Mouse (Mus musculus) bone marrow, adult 2 months (tissue): ENCODE measurements at regions not wholly inside any gene's neighbourhood (a gene's known extent, or its start where the extent isn't known, plus 50 kb on each side); places are given as distances from the start of the nearest gene placed in this dataset.

Experiments used
- H3K27ac ChIP-seq: fragments of 200-500 bp; 2 replicates; pipeline ENCODE4 v1.5.1; 2012; ENCODE audit warnings: low read depth, mild to moderate bottlenecking, control low read depth, inconsistent platforms, low read length; ENCODE audit not compliant: control insufficient read depth, poor library complexity, insufficient read depth
- H3K4me1 ChIP-seq: fragments of 200-500 bp; 2 replicates; pipeline ENCODE4 v1.6.1; 2011; ENCODE audit warnings: low read length; ENCODE audit not compliant: control insufficient read depth, insufficient read depth
- H3K4me3 ChIP-seq: fragments of 200-500 bp; replicated peaks from 2 replicates; pipeline ENCODE3; 2011; ENCODE audit warnings: mild to moderate bottlenecking, low read depth, low read length, control low read depth; ENCODE audit not compliant: control insufficient read depth
- CTCF ChIP-seq: fragments of 200-500 bp; IDR thresholded peaks from 2 replicates; pipeline ENCODE4 v1.5.1; 2011; ENCODE audit warnings: low read length, control low read depth; ENCODE audit not compliant: control insufficient read depth, insufficient read depth
- POLR2A ChIP-seq: fragments of 200-500 bp; IDR thresholded peaks from 2 replicates; pipeline ENCODE4 v1.6.1; 2011; ENCODE audit warnings: low read depth, mild to moderate bottlenecking, control low read depth, low read length, borderline replicate concordance; ENCODE audit not compliant: control insufficient read depth
- WGBS: fragments of 180-500 bp; shearing (Covaris S2); methylation state at CpG from one replicate; pipeline ENCODE4 v1.1.7; 2018; 5-methylcytosine and 5-hydroxymethylcytosine counted together

DNA sequence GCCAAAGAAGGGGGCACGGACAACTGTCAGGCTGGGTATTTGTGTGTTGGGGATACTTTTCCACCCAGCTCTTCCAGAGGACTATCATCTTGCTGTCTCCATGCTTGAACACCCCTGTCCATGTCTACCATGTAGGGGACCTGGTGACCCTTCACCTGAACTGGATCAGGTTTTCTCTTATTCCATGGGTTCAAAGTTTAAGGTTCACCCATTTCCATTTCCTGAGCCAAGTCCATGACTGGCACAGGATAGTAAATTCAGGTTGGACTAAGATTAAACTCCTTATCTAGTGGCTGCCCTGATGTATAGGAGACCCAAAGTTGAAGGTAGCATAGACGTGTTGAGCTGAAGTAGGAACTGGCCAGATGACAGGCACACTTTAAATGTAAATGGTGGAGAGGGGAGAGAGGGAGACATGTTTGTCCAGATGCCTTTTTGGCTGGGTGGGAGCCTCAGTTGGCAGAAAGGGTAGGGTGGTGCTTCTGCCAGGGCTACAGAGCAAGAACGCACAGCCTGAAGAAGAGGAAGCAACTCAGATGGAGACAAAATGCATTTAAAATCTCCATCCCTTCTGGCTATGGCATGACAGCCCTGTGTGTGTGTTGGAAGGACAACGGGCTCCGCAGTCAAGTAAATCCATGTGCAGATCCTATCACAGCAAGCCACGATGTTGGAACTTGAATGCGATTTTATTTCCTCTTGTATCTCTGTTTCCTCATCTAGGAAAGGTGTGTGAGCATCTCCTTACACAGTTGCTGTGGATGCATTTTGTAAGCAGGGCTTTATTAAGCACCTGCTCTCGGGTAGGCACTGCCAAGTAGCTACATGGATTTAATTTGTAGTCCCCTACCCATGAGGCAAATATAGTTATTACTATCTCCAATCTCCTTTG lies 192.4 kb downstream of the Plpp3 start:
- H3K4me3 ChIP-seq, result no peak overlapping the region
- no peak overlapping the region for H3K27ac ChIP-seq
- TF ChIP-seq POLR2A (no peak), CTCF (no peak)
- no peaks in the 10 kb centered on the region for H3K4me1 ChIP-seq
- 81% methylated on average over 8 of the region's 8 CpGs for WGBS

DNA sequence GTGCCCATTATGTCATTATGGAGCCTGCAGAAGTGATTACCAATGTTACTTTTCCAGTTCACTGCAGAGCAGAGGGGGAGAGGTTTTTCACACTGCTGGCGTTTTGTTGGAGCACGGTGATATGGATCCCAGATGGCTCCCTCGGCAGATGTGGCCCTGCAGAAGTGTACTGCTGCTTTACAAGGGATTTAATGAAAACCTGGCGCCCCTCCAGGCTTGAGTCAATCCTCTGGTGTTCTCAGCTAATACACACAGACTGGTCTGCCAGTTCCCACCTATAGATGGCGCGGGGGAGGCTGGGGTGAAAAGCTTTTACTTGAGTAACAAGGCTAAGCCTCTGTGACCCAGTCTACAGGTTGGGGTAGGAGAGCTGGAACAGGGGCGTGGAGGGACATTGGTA lies 195.2 kb downstream of the Plpp3 start:
- TF ChIP-seq POLR2A, result no peak
- 78% methylated on average over 7 of the region's 7 CpGs for WGBS
- no peak overlapping the region for H3K27ac ChIP-seq
- H3K4me1 ChIP-seq, result no peaks in the 10 kb centered on the region
- no peak overlapping the region for H3K4me3 ChIP-seq

DNA sequence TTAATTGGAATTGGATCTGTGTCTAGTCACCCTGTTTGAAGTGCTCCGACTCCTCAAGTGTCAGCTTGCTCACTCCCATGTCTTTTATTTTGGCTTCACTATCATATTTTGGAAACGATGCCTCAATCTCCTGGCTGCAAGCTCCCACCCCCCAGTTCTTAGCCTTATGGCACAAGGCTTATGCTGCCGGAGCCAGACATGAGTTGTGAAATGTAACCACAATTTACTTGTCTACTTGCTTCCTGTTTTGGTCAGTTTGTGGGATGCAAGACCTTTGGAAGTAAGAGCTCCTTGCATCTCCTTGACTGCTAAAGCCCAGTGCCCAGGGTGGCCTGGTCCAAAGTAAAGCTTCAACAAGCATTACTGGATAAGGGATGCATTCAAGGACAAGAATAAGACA lies 195.8 kb downstream of the Plpp3 start:
- WGBS, result 40% methylated on average over 3 of the region's 3 CpGs
- TF ChIP-seq POLR2A, result no peak
- Histone ChIP-seq H3K27ac (no peak overlapping the region), H3K4me3 (no peak overlapping the region), H3K4me1 (no peaks in the 10 kb centered on the region)

DNA sequence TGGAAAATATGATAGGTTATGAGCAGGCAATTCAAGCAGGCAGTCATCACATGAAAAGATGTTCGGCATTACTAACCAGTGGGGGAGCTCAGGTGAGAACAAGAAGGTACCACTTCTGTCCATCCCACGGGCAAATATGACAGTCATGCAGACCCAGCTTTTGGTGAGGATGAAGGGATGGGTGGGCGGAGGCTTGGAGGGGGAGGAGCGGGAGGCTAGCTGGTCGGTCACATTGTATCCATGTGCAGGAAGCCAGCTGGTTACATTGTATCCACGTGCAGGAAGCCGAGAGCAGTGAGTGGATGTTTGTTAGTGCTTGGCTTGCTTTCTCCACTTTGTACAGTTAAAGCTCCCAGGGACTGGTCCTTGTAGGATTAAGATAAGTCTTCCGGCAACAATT lies 196.9 kb downstream of the Plpp3 start:
- 71% methylated on average over 8 of the region's 8 CpGs for WGBS
- no peak overlapping the region for H3K4me3 ChIP-seq
- H3K4me1 ChIP-seq, result no peaks in the 10 kb centered on the region
- TF ChIP-seq POLR2A (no peak), CTCF (no peak)
- H3K27ac ChIP-seq, result no peak overlapping the region

DNA sequence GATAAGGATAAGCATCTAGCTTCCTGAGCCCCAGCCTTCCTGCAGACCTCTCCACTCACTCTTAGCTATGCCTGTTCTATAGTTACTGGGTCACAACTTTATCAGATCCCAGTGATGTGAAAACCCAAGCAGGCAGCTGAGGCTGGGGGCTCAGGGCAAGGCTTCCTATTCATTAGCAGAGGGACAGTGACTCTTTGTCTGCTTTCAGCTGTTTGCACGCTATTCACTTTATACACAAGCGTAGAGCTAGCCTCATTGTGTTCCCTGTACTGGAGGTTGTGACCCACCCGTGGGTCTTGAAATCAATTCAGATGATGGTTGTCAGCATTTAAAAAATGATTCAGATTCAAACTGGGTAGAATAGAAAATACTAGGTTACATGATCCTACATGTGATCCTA lies 199.5 kb downstream of the Plpp3 start:
- TF ChIP-seq POLR2A, result no peak
- no peak for TF ChIP-seq CTCF
- no peak overlapping the region for H3K4me3 ChIP-seq
- H3K4me1 ChIP-seq, result no peaks in the 10 kb centered on the region
- WGBS, result 73% methylated on average over 3 of the region's 3 CpGs
- no peak overlapping the region for H3K27ac ChIP-seq

DNA sequence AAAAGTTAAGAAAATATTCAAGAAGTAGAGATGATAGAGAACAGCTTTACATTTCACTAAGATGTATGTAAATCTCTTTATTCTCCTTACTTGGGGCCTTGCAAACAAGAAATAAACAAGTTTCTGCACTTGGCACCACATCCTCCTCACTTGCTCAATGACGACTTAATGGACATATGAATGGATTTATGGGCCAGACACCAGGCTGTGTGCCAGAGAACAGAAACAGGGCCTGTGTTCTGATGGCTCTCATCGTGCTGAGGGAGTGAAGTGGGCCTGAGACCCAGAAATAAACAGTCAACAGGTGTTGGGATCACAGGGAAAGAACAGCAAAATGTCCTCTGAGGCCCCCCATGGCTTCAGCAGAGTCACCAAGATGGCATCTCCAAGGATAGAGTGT lies 201.6 kb downstream of the Plpp3 start:
- Histone ChIP-seq H3K27ac (no peak overlapping the region), H3K4me1 (no peaks in the 10 kb centered on the region), H3K4me3 (no peak overlapping the region)
- WGBS, result 18% methylated on average over 2 of the region's 2 CpGs
- TF ChIP-seq CTCF (no peak), POLR2A (no peak)

DNA sequence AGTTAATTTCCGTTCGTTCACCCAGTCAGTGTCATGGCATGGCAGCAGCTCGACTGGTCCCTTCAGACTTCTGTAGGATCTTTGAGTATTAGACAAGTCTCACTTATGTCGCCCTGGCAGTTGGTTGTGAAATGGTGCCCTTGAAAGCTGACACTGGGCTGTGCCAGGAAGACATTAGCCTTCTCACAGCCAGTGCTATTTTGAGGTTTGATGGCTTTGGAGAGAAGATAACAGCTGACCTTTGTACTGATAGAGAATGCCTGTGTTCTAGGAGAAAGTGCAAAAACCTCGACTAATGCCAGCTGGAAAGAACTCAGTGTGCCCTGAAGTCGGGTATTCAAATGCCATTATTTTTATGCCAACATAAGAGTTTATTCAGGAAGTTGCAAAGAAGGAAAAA lies 207.3 kb downstream of the Plpp3 start:
- TF ChIP-seq POLR2A (no peak), CTCF (no peak)
- H3K27ac ChIP-seq, result no peak overlapping the region
- H3K4me3 ChIP-seq, result no peak overlapping the region
- WGBS, result 66% methylated on average over 6 of the region's 6 CpGs
- no peaks in the 10 kb centered on the region for H3K4me1 ChIP-seq

DNA sequence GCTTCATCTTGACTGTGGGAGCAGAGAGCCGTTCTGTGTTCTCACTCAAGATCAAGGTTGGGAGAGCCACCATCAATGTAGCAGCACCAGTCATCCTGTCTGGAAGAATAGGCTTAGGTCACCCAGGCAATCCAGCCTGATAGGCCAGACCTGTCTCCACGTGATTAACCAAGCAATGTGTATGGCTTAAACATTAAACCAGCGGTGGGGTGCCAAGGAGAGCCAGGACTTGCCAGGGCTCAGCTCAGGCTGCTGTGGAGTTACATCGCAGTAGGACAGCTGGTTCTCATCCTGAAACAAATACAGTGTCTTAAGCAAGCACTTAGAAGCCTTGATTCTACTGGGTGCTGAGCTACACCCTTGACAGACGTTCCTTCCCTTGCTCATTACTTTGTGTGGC lies 207.9 kb downstream of the Plpp3 start:
- TF ChIP-seq CTCF (no peak), POLR2A (no peak)
- WGBS, result 80% methylated on average over 5 of the region's 5 CpGs
- Histone ChIP-seq H3K4me1 (no peaks in the 10 kb centered on the region), H3K4me3 (no peak overlapping the region), H3K27ac (no peak overlapping the region)

DNA sequence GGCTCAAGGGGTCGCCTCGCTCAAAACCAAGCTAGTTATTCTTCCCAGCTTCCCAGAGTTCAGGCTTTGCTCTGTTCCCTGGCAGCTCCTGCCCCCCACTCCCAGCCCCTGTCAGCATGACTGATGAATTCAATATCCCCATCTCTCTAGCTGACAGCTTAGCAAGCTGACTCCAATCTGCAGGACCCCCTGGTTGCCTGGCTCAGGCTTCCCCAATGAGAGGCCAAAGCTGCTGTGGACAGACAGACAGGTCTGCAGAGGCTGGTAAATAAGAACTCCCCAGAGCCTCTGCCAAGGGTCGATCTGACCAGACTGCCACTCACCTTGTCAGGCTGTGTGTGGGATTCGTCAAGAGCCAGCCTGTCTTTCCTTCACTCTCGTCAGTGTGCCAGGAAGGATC lies 219.4 kb downstream of the Plpp3 start:
- Histone ChIP-seq H3K4me3 (no peak overlapping the region), H3K27ac (no peak overlapping the region), H3K4me1 (no peaks in the 10 kb centered on the region)
- no peak for TF ChIP-seq CTCF
- no peak for TF ChIP-seq POLR2A
- WGBS, result 76% methylated on average over 5 of the region's 5 CpGs
